Mouse (Mus musculus) liver, embryonic 14.5 days (tissue): ENCODE measurements around the gene Hspbap1.

Experiments
- CTCF ChIP-seq: IDR thresholded peaks from 2 replicates; pipeline ENCODE4 v1.5.1; 2016; ENCODE audit warnings: antibody characterized with exemption, low read depth, control low read depth
- EP300 ChIP-seq: IDR thresholded peaks from 2 replicates; pipeline ENCODE4 v1.6.1; 2016; ENCODE audit warnings: antibody characterized with exemption, low read depth

GRCm38 (mm10) chr16:35808838-35809237 lies 38.7 kb downstream of the Hspbap1 start:
- no peak for TF ChIP-seq CTCF
- TF ChIP-seq EP300, result peak; percentile 87
